Mouse (Mus musculus) kidney, postnatal 10 days (tissue): Measurements from ENCODE around the gene Emilin2.

Experiments
- DNase-seq: peaks from one replicate; pipeline ENCODE4 v3.0.0; 2021; ENCODE audit warnings: mixed read lengths

Emilin2 gene

GRCm38 (mm10) chr17:71299879-71300278 lies 11.9 kb downstream of the Emilin2 start:
- no peak for DNase-seq

DNA sequence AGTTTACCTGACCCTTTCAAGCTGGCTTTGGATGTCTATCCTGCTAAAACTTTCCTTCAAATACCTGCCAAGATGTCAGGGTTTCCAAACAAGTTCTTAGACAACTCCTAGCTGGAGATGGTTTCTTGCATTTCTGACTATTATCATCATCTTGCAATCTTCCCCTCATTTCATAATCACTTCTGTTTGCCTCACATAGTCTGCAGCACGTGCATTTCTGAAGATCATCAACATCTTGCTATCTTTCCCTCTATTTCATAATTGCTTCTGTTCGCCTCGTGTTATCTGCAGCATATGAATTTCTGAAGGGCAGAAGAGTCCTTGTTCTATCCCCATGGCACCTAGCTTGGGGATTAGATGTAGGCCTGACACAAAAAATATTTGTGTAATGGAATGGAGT lies 17.2 kb downstream of the Emilin2 start:
- no peak for DNase-seq

- DNase-seq, result no peak
These were observed 18.9 kb downstream of the Emilin2 start for GRCm38 (mm10) chr17:71292897-71293296.

DNA sequence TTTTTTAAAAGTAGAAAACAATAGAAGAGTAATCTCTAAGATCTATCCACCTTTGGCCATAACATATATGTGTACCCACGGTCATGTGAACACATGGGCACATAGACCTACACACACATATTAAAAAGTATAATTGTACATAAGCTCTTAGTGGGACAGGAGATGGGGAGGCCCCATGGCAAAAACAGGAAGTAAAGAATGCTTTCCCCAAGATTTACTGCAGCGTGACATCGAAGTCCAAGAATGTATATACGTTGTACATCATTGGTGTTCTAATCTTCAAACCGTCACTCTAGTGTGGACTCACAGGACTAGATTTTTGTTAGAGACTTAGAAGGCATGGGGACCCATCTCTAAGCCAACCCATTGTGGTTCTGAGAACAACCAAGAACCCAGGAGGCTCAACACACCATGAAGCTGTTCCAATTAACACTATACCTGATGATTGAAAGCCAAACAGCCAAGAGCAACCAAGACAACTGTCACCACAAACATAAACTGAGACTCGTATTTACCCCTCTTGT lies 19.8 kb downstream of the Emilin2 start:
- no peak for DNase-seq

DNA sequence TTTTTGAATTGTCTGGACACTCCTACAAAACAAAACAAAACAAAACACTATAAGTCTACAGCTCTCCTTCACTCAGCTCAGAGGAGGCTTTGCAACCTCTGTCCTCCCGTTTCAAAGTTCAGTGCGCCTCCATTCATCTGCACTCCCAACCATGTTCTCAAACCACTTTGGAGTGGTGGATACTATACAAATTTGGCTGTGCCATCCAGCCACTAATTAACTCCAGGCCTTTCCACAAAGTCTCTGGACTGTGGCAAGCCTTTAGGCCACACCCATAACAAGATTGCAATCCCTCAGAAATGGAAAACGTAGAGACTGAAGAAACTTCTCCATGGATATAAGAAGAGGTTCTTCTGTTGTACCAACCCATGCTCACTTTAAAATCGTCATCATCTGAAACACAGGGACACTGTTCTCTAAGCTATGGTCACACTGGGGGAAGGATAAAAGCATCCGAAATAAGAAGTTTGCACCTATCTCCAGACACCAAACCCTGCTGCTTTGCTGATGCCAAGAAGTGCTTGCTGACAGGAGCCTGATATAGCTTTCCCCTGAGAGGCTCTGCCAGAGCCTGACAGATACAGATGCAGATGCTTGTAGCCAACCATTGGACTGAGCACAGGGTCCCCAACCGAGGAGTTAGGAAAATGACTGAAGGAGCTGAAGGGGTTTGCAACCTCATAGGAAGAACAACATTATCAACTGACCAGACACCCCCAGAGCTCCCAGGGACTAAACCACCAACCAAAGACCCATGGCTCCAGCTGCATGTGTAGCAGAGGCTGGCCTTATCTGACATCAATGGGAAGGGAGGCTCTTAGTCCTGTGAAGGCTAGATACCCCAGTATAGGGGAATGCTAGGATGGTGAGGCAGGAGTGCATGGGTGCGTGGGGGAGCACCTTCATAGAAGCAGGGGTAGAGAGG lies 21.0 kb downstream of the Emilin2 start:
- DNase-seq, result no peak

DNA sequence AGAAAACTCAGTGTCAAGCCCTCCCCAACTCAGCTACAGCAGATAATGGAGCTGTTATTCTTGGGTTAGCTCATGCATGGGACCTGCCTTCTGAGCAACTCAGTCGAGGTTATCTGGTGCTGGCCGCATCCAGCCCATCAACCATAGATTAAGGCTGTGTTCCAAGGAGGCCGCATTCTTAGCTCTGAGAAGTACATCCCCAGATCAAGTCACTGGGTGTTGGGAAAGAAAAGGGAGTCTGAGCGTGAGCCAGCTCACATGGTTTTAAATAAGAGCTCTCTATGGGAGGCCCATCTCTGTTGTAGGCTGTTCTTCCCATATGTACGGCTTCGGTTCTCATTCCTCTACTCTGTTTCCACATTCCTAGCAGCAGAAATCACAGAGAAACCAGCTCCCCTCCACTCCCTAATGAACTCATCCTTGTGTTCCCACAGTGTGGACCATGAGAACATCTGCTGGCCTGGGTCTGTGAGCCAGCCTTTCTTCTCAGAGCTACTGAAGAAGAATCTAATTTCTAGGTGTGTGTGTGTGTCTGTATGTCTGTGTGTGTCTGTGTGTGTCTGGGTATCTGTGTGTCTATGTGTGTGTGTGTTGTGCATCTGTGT lies 22.1 kb downstream of the Emilin2 start:
- DNase-seq, result no peak

DNA sequence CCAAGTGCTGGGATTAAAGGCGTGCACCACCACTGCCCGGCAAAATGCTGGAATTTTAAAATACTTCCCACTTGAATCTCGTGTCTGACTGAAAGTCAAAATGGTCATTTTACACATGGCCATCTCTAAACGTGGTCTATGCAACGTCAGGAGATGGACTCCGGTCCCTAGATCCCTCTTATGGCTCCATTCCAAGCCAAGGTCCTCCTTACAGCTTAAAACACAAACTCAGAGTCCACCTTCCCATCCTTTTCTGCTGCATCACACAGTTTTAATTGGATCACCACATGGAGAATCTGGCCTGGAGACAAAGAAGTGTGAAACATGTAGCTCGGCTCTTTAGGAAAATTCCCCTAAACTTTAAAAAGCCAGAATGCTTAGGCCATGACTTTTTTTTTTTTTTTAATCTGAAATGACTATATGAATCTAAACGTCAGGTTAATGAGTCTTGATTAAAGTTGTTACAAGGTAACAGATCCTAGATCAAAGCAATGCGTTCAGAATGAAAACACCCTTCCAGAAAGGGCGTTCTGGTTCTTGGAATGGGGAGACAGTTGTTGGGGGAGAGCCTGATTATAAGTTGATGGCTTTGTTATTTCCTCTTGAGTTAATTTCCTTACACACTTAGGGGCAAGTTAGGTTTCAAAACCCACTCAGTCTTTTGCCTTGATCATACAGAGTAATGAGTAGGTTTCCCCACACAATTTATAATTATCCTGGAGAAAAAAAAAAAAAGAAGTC lies 22.8 kb downstream of the Emilin2 start:
- DNase-seq, result no peak

- DNase-seq, result no peak
These were observed 23.5 kb downstream of the Emilin2 start for GRCm38 (mm10) chr17:71288145-71288758.

GRCm38 (mm10) chr17:71287586-71287985 lies 24.2 kb downstream of the Emilin2 start:
- DNase-seq, result no peak

DNA sequence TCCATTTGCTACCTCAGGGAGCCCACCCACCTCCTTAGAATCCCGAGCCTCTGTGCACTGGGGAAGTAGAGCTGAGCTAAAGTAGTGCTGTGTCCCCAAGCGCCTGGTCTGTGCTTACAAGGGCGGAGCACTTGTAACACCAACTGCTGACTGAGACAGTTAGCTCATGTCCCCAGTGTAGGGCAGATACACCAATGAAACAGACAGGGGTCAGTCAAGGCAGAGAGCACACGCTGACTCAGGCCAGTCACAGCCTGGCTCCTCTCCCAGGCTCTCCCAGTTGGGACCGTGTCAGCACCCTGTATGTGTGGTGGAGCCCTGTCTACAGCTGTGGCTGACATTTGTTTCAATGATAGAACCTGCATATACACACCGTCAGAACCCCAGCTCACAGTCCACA lies 25.8 kb downstream of the Emilin2 start:
- DNase-seq, result peak; percentile 41

GRCm38 (mm10) chr17:71284890-71285289 lies 26.9 kb downstream of the Emilin2 start:
- DNase-seq, result no peak

GRCm38 (mm10) chr17:71283237-71283636 lies 28.5 kb downstream of the Emilin2 start:
- peak; percentile 88 for DNase-seq

- peak; percentile 40 for DNase-seq
These were observed 29.1 kb downstream of the Emilin2 start for GRCm38 (mm10) chr17:71282716-71283115.

GRCm38 (mm10) chr17:71277701-71278491 lies 33.9 kb downstream of the Emilin2 start:
- DNase-seq, result no peak

GRCm38 (mm10) chr17:71276771-71277170 lies 35.0 kb downstream of the Emilin2 start:
- no peak for DNase-seq

- DNase-seq, result no peak
These were observed 37.9 kb downstream of the Emilin2 start for GRCm38 (mm10) chr17:71273901-71274300.

DNA sequence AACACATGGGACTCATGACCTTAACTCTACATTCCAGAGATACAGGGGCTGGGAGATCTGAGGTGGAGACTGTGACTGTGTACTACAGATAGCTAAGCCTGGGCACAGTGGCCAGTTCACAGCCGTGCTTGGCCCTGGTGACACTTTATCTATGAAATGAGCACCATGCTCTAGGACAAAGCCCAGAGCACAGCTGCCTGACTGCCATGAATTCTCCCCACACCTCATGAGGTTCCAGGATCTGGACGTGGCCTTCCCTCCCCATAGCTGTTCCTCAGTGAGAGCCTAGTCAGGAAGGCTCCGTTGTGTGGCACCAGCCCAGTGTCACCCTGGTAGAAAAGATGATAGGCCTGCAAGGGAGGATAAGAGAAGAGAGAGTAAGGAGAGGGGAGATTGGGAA lies 43.2 kb downstream of the Emilin2 start:
- no peak for DNase-seq

GRCm38 (mm10) chr17:71268152-71268551 lies 43.6 kb downstream of the Emilin2 start:
- DNase-seq, result no peak

DNA sequence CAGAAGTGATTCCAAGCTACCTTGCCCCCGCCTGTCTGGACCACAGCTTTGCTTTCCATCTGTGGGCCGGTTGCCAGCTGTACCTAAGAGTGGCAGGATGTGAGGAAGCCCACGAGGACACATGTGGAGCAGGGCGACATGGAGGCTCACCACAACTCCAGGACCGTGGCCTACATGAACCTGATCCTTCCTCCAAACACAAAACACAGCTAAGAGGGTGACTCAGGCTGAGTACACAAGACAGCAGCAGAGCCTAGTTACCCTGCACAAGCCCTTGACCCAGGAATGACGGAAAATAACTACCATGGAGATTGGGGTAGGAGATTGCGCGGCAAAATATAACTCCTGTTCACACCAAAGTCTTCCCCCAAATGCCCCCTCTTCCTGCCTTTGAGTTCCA lies 44.4 kb downstream of the Emilin2 start:
- no peak for DNase-seq

DNA sequence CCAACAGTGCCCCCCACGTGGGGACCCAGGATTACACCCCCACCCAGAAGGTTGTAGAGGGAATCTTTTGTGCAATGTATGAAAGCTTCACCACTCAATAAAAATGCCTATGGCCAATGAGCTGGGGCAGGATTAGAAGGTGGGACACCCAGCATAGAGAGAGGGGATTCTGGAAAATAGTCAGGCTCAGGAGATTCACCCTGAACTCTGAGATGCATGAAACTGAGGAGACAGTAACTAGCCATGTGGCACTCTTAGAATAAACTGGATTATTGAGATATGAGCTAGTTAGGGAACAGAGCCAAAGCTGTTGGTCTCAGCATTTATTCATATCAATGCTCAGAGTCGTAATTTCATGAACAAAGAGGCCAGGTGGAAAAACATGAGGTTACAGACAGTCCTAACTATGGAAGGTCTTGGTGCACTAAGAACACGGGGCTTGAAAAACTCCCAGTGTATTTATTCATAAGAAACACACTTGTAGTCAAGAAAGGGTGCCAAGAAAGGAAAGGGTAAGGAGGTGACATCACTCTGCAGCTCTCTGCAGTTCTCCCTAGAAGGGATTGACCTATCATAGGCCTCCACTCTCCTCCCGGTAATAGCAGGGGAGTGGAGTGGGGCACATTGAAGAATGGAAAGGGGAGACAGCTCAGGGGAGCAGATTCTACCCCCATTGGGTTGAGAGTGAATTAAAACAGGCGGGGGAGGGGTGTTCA lies 46.3 kb downstream of the Emilin2 start:
- no peak for DNase-seq

- DNase-seq, result no peak
These were observed 47.0 kb downstream of the Emilin2 start for GRCm38 (mm10) chr17:71264739-71265138.
